Mouse (Mus musculus) heart, postnatal 0 days (tissue): ENCODE results near the gene Tnfrsf12a. TPM values are rescaled to one million over a fixed set of nuclear protein-coding genes. Genes with fewer than 3 reads are reported as not detected.

Experiments used
- ATAC-seq: fragments of 200-750 bp; cut with Nextera tagmentation; 2 replicates; pipeline ENCODE4 v1.8.0; 2017; ENCODE audit warnings: low read depth, moderate number of reproducible peaks, moderate library complexity; ENCODE audit not compliant: insufficient read depth
- DNase-seq: peaks from one replicate; pipeline ENCODE4 v3.0.0-alpha.2; 2016; ENCODE audit warnings: low spot score
- H3K27ac ChIP-seq: fragments of 300-500 bp; sonication (generic); 2 replicates; pipeline ENCODE4 v1.5.1; 2014; ENCODE audit warnings: low read depth, mild to moderate bottlenecking
- H3K27me3 ChIP-seq: fragments of 300-500 bp; sonication (generic); 2 replicates; pipeline ENCODE4 v1.6.1; 2014; ENCODE audit warnings: low read length, mixed read lengths; ENCODE audit not compliant: control insufficient read depth, insufficient read depth
- H3K36me3 ChIP-seq: fragments of 300-500 bp; sonication (generic); replicated peaks from 2 replicates; pipeline ENCODE4 v1.6.1; 2014; ENCODE audit warnings: low read length, mixed read lengths; ENCODE audit not compliant: control insufficient read depth, insufficient read depth
- H3K4me1 ChIP-seq: fragments of 300-500 bp; sonication (generic); 2 replicates; pipeline ENCODE4 v1.6.1; 2014; ENCODE audit warnings: antibody characterized with exemption; ENCODE audit not compliant: control insufficient read depth, insufficient read depth
- H3K4me2 ChIP-seq: fragments of 300-500 bp; sonication (generic); 2 replicates; pipeline ENCODE4 v1.6.1; 2014; ENCODE audit warnings: low read depth, mild to moderate bottlenecking, low read length, moderate library complexity
- H3K4me3 ChIP-seq: fragments of 300-500 bp; sonication (generic); 2 replicates; pipeline ENCODE4 v1.5.1; 2014; ENCODE audit warnings: low read depth, low read length
- H3K9ac ChIP-seq: fragments of 300-500 bp; sonication (generic); replicated peaks from 2 replicates; pipeline ENCODE4 v1.6.1; 2014; ENCODE audit warnings: low read depth, low read length, mixed read lengths
- H3K9me3 ChIP-seq: fragments of 300-500 bp; sonication (generic); replicated peaks from 2 replicates; pipeline ENCODE4 v1.6.1; 2016; ENCODE audit warnings: low read length; ENCODE audit not compliant: control insufficient read depth
- CTCF ChIP-seq: IDR thresholded peaks from 2 replicates; pipeline ENCODE4 v1.5.1; 2016; ENCODE audit warnings: antibody characterized with exemption, control low read depth, low read depth
- EP300 ChIP-seq: IDR thresholded peaks from 2 replicates; pipeline ENCODE4 v1.6.1; 2016; ENCODE audit warnings: antibody characterized with exemption, low read depth
- WGBS: fragments of 180-500 bp; shearing (Covaris S2); extraction: QIAGEN DNeasy Blood & Tissue Kit; methylation state at CpG from one replicate; pipeline ENCODE4 v1.1.7; 2014; 5-methylcytosine and 5-hydroxymethylcytosine counted together
- polyA plus RNA-seq: library from polyadenylated mRNA; unstranded; fragments of >200 nt; fragmentation: Nextera tagmentation; extraction: Ambion mirVana; gene quantifications from 2 replicates; pipeline ENCODE4 v1.2.1, GENCODE M21; 2015
- total RNA-seq: library from RNA; depleted of rRNA; stranded (reverse); fragments of >200 nt; gene quantifications from 2 replicates; pipeline ENCODE4 v1.2.3, GENCODE M21; 2014; ENCODE audit warnings: low replicate concordance

Tnfrsf12a gene
- total and polyA plus RNA-seq, 2 experiments from 2014 or later: 160 to 275 TPM

DNA sequence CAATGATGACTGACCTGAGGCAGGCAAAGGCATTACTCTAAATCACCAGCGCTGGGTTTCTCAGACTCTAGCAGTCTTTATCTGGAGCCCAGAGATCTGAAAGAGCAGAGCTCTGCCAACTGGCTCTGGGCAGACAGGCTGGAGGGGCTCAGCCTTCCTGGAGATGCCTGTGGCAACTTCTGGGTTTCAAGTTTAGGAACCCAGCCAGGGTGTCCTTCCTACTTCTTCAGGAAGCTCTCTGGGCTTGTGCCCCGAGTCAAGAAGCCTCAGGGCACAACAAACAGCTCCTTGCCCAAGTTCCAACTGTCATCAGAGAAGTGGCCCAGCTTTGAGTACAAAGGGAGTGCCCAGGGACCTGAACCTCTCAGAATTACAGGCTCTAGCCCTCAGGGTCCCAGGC, 22.9 kb downstream of the Tnfrsf12a start:
- Histone ChIP-seq H3K4me2 (no peak overlapping the region), H3K4me3 (no peak overlapping the region), H3K9me3 (no peaks in the 10 kb centered on the region), H3K27me3 (peaks cover 3% of the 10 kb centered on the region; the same call in 1 of the 2 replicates), H3K4me1 (no peaks in the 10 kb centered on the region), H3K27ac (no peak overlapping the region), H3K9ac (no peak overlapping the region), H3K36me3 (no peaks in the 10 kb centered on the region)
- DNase-seq (no peak), ATAC-seq (no peak)
- 60% methylated on average over 2 of the region's 2 CpGs for WGBS
- TF ChIP-seq CTCF: no peak
- no peak for TF ChIP-seq EP300

DNA sequence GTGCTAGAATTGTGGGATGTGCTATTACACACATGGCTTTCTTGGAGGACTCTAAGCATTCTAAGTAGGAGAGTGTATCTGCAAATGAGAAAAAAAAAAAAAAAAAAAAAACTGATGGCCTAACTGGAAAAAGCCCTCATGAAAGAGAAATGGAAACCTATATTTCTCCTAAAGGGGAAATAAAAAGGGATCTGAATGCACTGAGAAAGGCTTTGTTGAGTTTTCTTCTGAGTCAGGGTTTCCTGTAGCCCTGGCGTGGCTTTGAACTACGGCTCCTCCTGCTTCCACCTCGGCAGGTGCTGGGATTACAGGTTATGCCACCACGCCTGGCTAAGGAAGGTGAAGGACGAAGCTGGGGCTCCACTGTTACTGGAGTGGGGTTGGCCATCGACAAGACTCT, 23.3 kb downstream of the Tnfrsf12a start:
- 50% methylated on average over 6 of the region's 6 CpGs for WGBS
- ATAC-seq: no peak

GRCm38 (mm10) chr17:23653324-23653723, 23.9 kb downstream of the Tnfrsf12a start:
- ATAC-seq (no peak), DNase-seq (no peak)
- no peak overlapping the region for H3K9ac ChIP-seq
- H3K4me3 ChIP-seq: no peak overlapping the region
- TF ChIP-seq CTCF (no peak), EP300 (no peak)
- WGBS: 67% methylated on average over 1 of the region's 2 CpGs
- no peaks in the 10 kb centered on the region for H3K9me3 ChIP-seq
- H3K36me3 ChIP-seq: no peaks in the 10 kb centered on the region
- H3K27me3 ChIP-seq: no peaks in the 10 kb centered on the region
- no peak overlapping the region for H3K27ac ChIP-seq
- no peak overlapping the region for H3K4me2 ChIP-seq
- H3K4me1 ChIP-seq: no peaks in the 10 kb centered on the region

More for the DNA sequence above, 23.3 kb downstream of the Tnfrsf12a start:
- Histone ChIP-seq H3K9ac (no peak overlapping the region), H3K27me3 (no peaks in the 10 kb centered on the region), H3K4me3 (no peak overlapping the region), H3K4me2 (no peak overlapping the region), H3K9me3 (no peaks in the 10 kb centered on the region), H3K27ac (no peak overlapping the region), H3K36me3 (no peaks in the 10 kb centered on the region), H3K4me1 (no peaks in the 10 kb centered on the region)
- no peak for DNase-seq
- TF ChIP-seq CTCF: no peak
- TF ChIP-seq EP300: no peak

GRCm38 (mm10) chr17:23651363-23651762, 25.9 kb downstream of the Tnfrsf12a start:
- no peaks in the 10 kb centered on the region for H3K36me3 ChIP-seq
- no peak overlapping the region for H3K4me3 ChIP-seq
- ATAC-seq (no peak), DNase-seq (no peak)
- H3K4me2 ChIP-seq: no peak overlapping the region
- no peak overlapping the region for H3K27ac ChIP-seq
- no peak for TF ChIP-seq CTCF
- no peak overlapping the region for H3K9ac ChIP-seq
- 67% methylated on average over 6 of the region's 6 CpGs for WGBS
- no peaks in the 10 kb centered on the region for H3K4me1 ChIP-seq
- no peaks in the 10 kb centered on the region for H3K27me3 ChIP-seq
- no peaks in the 10 kb centered on the region for H3K9me3 ChIP-seq

- Histone ChIP-seq H3K27ac (no peak overlapping the region), H3K27me3 (peaks cover 13% of the 10 kb centered on the region), H3K9me3 (no peaks in the 10 kb centered on the region), H3K9ac (no peak overlapping the region), H3K4me1 (peaks cover 8% of the 10 kb centered on the region; the same call in 1 of the 2 replicates), H3K36me3 (no peaks in the 10 kb centered on the region), H3K4me2 (no peak overlapping the region), H3K4me3 (no peak overlapping the region)
- no peak for TF ChIP-seq CTCF
- TF ChIP-seq EP300: no peak
- 24% methylated on average over 10 of the region's 10 CpGs for WGBS
- DNase-seq (peak; percentile 17), ATAC-seq (no peak)
Observed at GRCm38 (mm10) chr17:23645894-23646293, 31.4 kb downstream of the Tnfrsf12a start.

- Histone ChIP-seq H3K9me3 (no peaks in the 10 kb centered on the region), H3K9ac (peak within 1 kb of the TSS; percentile 43), H3K4me2 (peak within 1 kb of the TSS; percentile 84), H3K36me3 (no peaks in the 10 kb centered on the region), H3K4me1 (peaks cover 8% of the 10 kb centered on the region; the same call in 1 of the 2 replicates), H3K27me3 (peaks cover 13% of the 10 kb centered on the region), H3K4me3 (peak within 1 kb of the TSS; percentile 53), H3K27ac (no peak within 1 kb of the TSS)
- 2% methylated on average over 58 of the region's 58 CpGs for WGBS
- no peak for TF ChIP-seq CTCF
- no peak for TF ChIP-seq EP300
- DNase-seq (no peak), ATAC-seq (peak; percentile 24; the same call in 1 of the 2 replicates)
Observed at GRCm38 (mm10) chr17:23644613-23645495, 32.4 kb downstream of the Tnfrsf12a start, which contains the start of gene Mmp25. Mmp25 (minus strand) TSS chr17:23645277.
